ENCODE assay signal across 8 mouse cellular contexts in genomic region chr6:108658416-108659201, GRCm38 (mm10). TPM values are rescaled to one million over a fixed set of nuclear protein-coding genes. Genes with fewer than 3 reads are reported as not detected.
A peak's percentile ranks its signal among the peaks of the same experiment; 100 is the strongest.
DNase-seq lines count a peak whose midpoint lies in the region; ATAC-seq and TF ChIP-seq lines count a peak whose summit lies in the region.

No protein-coding gene starts in this region.

- H3K4me2 ChIP-seq in embryonic facial prominence, embryonic 13.5 days, result peak overlapping the region; percentile 91
- peak overlapping the region; percentile 82 for H3K4me2 ChIP-seq in heart, embryonic 14.5 days (ENCODE audit: low read length)
- H3K4me2 ChIP-seq in kidney, embryonic 15.5 days, result peak overlapping the region; percentile 95
- H3K4me2 ChIP-seq in lung, embryonic 16.5 days (ENCODE audit: low read depth, low read length), result peak overlapping the region; percentile 93

- 0 out of 2 replicates have a peak, but pooled peaks have one; percentile 1 for TF ChIP-seq CTCF in olfactory bulb, adult 2 months (IDR thresholded peaks at IDR 0.05; ENCODE audit: insufficient read depth, low read depth, low read length)

- peak; percentile 12 to 55 for DNase-seq in urinary bladder, adult 18-20 months (ENCODE audit: low spot score in 2 of 2)
- DNase-seq in urinary bladder, postnatal 10 days (ENCODE audit: low spot score), result no peak
- DNase-seq in urinary bladder, postnatal 14 days (ENCODE audit: low spot score), result peak; percentile 39

- peak overlapping the region; percentile 56 for H3K4me3 ChIP-seq in embryonic facial prominence, embryonic 13.5 days
- peak overlapping the region; percentile 59 to 63 for H3K4me3 ChIP-seq in heart, embryonic 14.5 days (ENCODE audit: control insufficient read depth in 1 of 2, insufficient read depth in 1 of 2, low read depth in 1 of 2, low read length in 2 of 2)
- peak overlapping the region; percentile 60 for H3K4me3 ChIP-seq in kidney, embryonic 15.5 days (replicated peaks)
- peak overlapping the region; percentile 68 for H3K4me3 ChIP-seq in lung, embryonic 16.5 days (ENCODE audit: low read length)
- peak overlapping the region; percentile 97 for H3K4me3 ChIP-seq in olfactory bulb, adult 2 months (ENCODE audit: insufficient read depth, low read depth, low read length)

- H3K9me3 ChIP-seq in embryonic facial prominence, embryonic 13.5 days, result no peaks in the 10 kb centered on the region
- no peaks in the 10 kb centered on the region for H3K9me3 ChIP-seq in heart, embryonic 14.5 days (ENCODE audit: control insufficient read depth, low read length)
- no peaks in the 10 kb centered on the region for H3K9me3 ChIP-seq in kidney, embryonic 15.5 days (replicated peaks)
- no peaks in the 10 kb centered on the region for H3K9me3 ChIP-seq in lung, embryonic 16.5 days (ENCODE audit: control insufficient read depth, low read length)

- peaks cover 35% of the 10 kb centered on the region for H3K27me3 ChIP-seq in embryonic facial prominence, embryonic 13.5 days
- H3K27me3 ChIP-seq in heart, embryonic 14.5 days (ENCODE audit: control insufficient read depth, insufficient read depth, low read length), result no peaks in the 10 kb centered on the region
- 0 out of 2 replicates have a peak, but pooled peaks cover 3% of the 10 kb centered on the region for H3K27me3 ChIP-seq in kidney, embryonic 15.5 days
- no peaks in the 10 kb centered on the region for H3K27me3 ChIP-seq in lung, embryonic 16.5 days (ENCODE audit: control insufficient read depth, insufficient read depth, low read depth, low read length)

- peaks cover 27% of the 10 kb centered on the region for H3K4me1 ChIP-seq in embryonic facial prominence, embryonic 13.5 days
- peaks cover 13 to 27% of the 10 kb centered on the region in 2 experiments for H3K4me1 ChIP-seq in heart, embryonic 14.5 days (ENCODE audit: control insufficient read depth in 2 of 2, insufficient read depth in 2 of 2, low read length in 2 of 2)
- peaks cover 41% of the 10 kb centered on the region for H3K4me1 ChIP-seq in kidney, embryonic 15.5 days
- H3K4me1 ChIP-seq in lung, embryonic 16.5 days (replicated peaks; ENCODE audit: control insufficient read depth, insufficient read depth, low read length), result peaks cover 11% of the 10 kb centered on the region
- peaks cover 11% of the 10 kb centered on the region for H3K4me1 ChIP-seq in olfactory bulb, adult 2 months (ENCODE audit: control insufficient read depth, insufficient read depth, low read length)

- TF ChIP-seq POLR2A in olfactory bulb, adult 2 months (IDR thresholded peaks at IDR 0.05; ENCODE audit: insufficient read depth, low read depth, low read length), result 0 out of 2 replicates have a peak, but pooled peaks have one; percentile 22

- peak overlapping the region; percentile 88 for H3K27ac ChIP-seq in embryonic facial prominence, embryonic 13.5 days
- peak overlapping the region; percentile 100 for H3K27ac ChIP-seq in heart, embryonic 14.5 days (replicated peaks in 1 of 2; ENCODE audit: control insufficient read depth in 1 of 2, insufficient read depth in 1 of 2, low read depth in 2 of 2, low read length in 2 of 2)
- peak overlapping the region; percentile 98 for H3K27ac ChIP-seq in kidney, embryonic 15.5 days
- H3K27ac ChIP-seq in lung, embryonic 16.5 days (ENCODE audit: low read length), result peak overlapping the region; percentile 99
- peak overlapping the region; percentile 95 for H3K27ac ChIP-seq in olfactory bulb, adult 2 months (ENCODE audit: insufficient read depth, low read depth, low read length)

- no peak for ATAC-seq in embryonic facial prominence, embryonic 13.5 days (ENCODE audit: insufficient number of reproducible peaks, insufficient read depth, low FRiP score, low TSS enrichment, low read depth)
- ATAC-seq in heart, embryonic 14.5 days (ENCODE audit: insufficient number of reproducible peaks, insufficient read depth, low FRiP score, low read depth), result no peak
- ATAC-seq in kidney, embryonic 15.5 days (replicated peaks; ENCODE audit: low FRiP score), result peak; percentile 3; the same call in 1 of the 2 replicates
- ATAC-seq in lung, embryonic 16.5 days (ENCODE audit: low read depth), result no peak

- 4% methylated on average over 31 of the region's 31 CpGs for WGBS in embryonic facial prominence, embryonic 13.5 days
- 1% methylated on average over 31 of the region's 31 CpGs for WGBS in heart, embryonic 14.5 days
- 2% methylated on average over 31 of the region's 31 CpGs for whole genome bisulfite sequencing in kidney, embryonic 15.5 days
- WGBS in lung, embryonic 16.5 days, result 3% methylated on average over 31 of the region's 31 CpGs
- WGBS in olfactory bulb, adult 2 months, result 8% methylated on average over 31 of the region's 31 CpGs

- no peaks in the 10 kb centered on the region for H3K36me3 ChIP-seq in embryonic facial prominence, embryonic 13.5 days
- H3K36me3 ChIP-seq in heart, embryonic 14.5 days (ENCODE audit: control insufficient read depth, insufficient read depth, low read length), result peaks cover 7% of the 10 kb centered on the region; the same call in 1 of the 2 replicates
- no peaks in the 10 kb centered on the region for H3K36me3 ChIP-seq in kidney, embryonic 15.5 days
- no peaks in the 10 kb centered on the region for H3K36me3 ChIP-seq in lung, embryonic 16.5 days (ENCODE audit: control insufficient read depth, insufficient read depth, low read length)

- peak overlapping the region; percentile 70 for H3K9ac ChIP-seq in embryonic facial prominence, embryonic 13.5 days
- peak overlapping the region; percentile 90 for H3K9ac ChIP-seq in heart, embryonic 14.5 days (ENCODE audit: low read length)
- peak overlapping the region; percentile 56 for H3K9ac ChIP-seq in kidney, embryonic 15.5 days
- peak overlapping the region; percentile 72 for H3K9ac ChIP-seq in lung, embryonic 16.5 days (ENCODE audit: low read length)

RNA-seq across cellular contexts. Expression of gene Bhlhe40, which starts 1.8 kb away (rescaled TPM):
- polyA plus RNA-seq in embryonic facial prominence, embryonic 13.5 days (2015; fragmentation: Nextera tagmentation; extraction: Ambion mirVana), result 6.2 and 7.7 TPM in 2 replicates
- 20.1 and 20.9 TPM in 2 replicates for polyA plus RNA-seq in heart, embryonic 14.5 days (2014; fragmentation: Nextera tagmentation; extraction: Ambion mirVana)
- 15.9 and 16.0 TPM in 2 replicates for polyA plus RNA-seq in kidney, embryonic 15.5 days (2015; fragmentation: Nextera tagmentation; extraction: Ambion mirVana)
- 14.8 and 16.2 TPM in 2 replicates for polyA plus RNA-seq in lung, embryonic 16.5 days (2015; fragmentation: Nextera tagmentation; extraction: Ambion mirVana)
- polyA plus RNA-seq in olfactory bulb, adult 2 months (2012; ENCODE audit: insufficient read depth, insufficient read length, low replicate concordance, missing spikeins), result not detected in 2 replicates
